Mouse (Mus musculus): ENCODE measurements around the gene Colec11. TPM values are rescaled to one million over a fixed set of nuclear protein-coding genes. Genes with fewer than 3 reads are reported as not detected.

Gene Colec11
- total RNA-seq, 2 experiments from 2014 or later: 4.2 to 4.4 TPM

- DNase-seq: no peak
These were observed 19.7 kb downstream of the Colec11 start for GRCm38 (mm10) chr12:28603494-28603893.

- DNase-seq: peak; percentile 58 to 66
These were observed 20.9 kb downstream of the Colec11 start for GRCm38 (mm10) chr12:28602259-28602658.

GRCm38 (mm10) chr12:28598526-28598991 lies 24.6 kb downstream of the Colec11 start:
- no peak for DNase-seq

GRCm38 (mm10) chr12:28598110-28598509 lies 25.1 kb downstream of the Colec11 start:
- DNase-seq: no peak

GRCm38 (mm10) chr12:28597699-28598098 lies 25.5 kb downstream of the Colec11 start:
- DNase-seq: no peak

GRCm38 (mm10) chr12:28596851-28597250 lies 26.3 kb downstream of the Colec11 start:
- no peak for DNase-seq

- no peak for DNase-seq
These were observed 32.7 kb downstream of the Colec11 start for GRCm38 (mm10) chr12:28590428-28590827.

- peak; percentile 87 to 88 for DNase-seq
These were observed 33.9 kb downstream of the Colec11 start for GRCm38 (mm10) chr12:28589090-28589868.

- DNase-seq: no peak
These were observed 35.2 kb downstream of the Colec11 start for GRCm38 (mm10) chr12:28587949-28588348.

- no peak for DNase-seq
These were observed 39.1 kb downstream of the Colec11 start for GRCm38 (mm10) chr12:28584036-28584435.

GRCm38 (mm10) chr12:28582423-28582822 lies 40.8 kb downstream of the Colec11 start, which contains the start of gene Allc:
Gene Allc, minus strand, starts transcription at chr12:28582523.
- no peak for DNase-seq

- peak; percentile 13 to 41 for DNase-seq
These were observed 44.0 kb downstream of the Colec11 start for GRCm38 (mm10) chr12:28579132-28579531.

- no peak for DNase-seq
These were observed 45.0 kb downstream of the Colec11 start for GRCm38 (mm10) chr12:28578147-28578546.

GRCm38 (mm10) chr12:28575366-28576070 lies 47.7 kb downstream of the Colec11 start:
- DNase-seq: no peak

- DNase-seq: no peak
These were observed 50.9 kb downstream of the Colec11 start for GRCm38 (mm10) chr12:28572241-28572640.

- DNase-seq: no peak
These were observed 70.9 kb downstream of the Colec11 start, which contains the start of gene Dcdc2c for GRCm38 (mm10) chr12:28552299-28552698. Gene Dcdc2c, minus strand, starts transcription at chr12:28552399.

GRCm38 (mm10) chr12:28551775-28552174 lies 71.4 kb downstream of the Colec11 start:
- no peak for DNase-seq

GRCm38 (mm10) chr12:28548887-28549286 lies 74.3 kb downstream of the Colec11 start:
- DNase-seq: no peak

Other genes starting within 250 kb of the Colec11 start
- not detected for gene Dcdc2c, start 71.0 kb downstream of the Colec11 start, total RNA-seq (2021)
- not detected for gene Allc, start 40.9 kb downstream of the Colec11 start, total RNA-seq (2021)
- 100 to 1,000 TPM; 436 to 474 TPM for gene Rps7, start 12.6 kb upstream of the Colec11 start, total RNA-seq (2021)
- gene Rnaseh1, start 26.2 kb upstream of the Colec11 start, total RNA-seq (2021): 10 to 100 TPM; 13.8 to 16.7 TPM
- gene Adi1, start 51.9 kb upstream of the Colec11 start, total RNA-seq (2021): 10 to 100 TPM; 66.5 to 84.0 TPM
- gene Trappc12, start 127.1 kb upstream of the Colec11 start, total RNA-seq (2021): 10 to 100 TPM; 35.8 to 43.0 TPM
- 10 to 100 TPM; 16.7 to 20.2 TPM for gene Eipr1, start 128.4 kb upstream of the Colec11 start, total RNA-seq (2021)